Mouse (Mus musculus) forebrain, embryonic 16.5 days (tissue): ENCODE measurements around the gene Prkca. TPM values are rescaled to one million over a fixed set of nuclear protein-coding genes. Genes with fewer than 3 reads are reported as not detected.

Experiments used
- ATAC-seq: fragments of 200-750 bp; cut with Nextera tagmentation; 2 replicates; pipeline ENCODE4 v1.8.0; 2017; ENCODE audit warnings: mild to moderate bottlenecking, moderate library complexity
- H3K27ac ChIP-seq: fragments of 300-500 bp; sonication (generic); 2 replicates; pipeline ENCODE4 v1.5.1; 2014; ENCODE audit warnings: low read length, control low read depth
- H3K27me3 ChIP-seq: fragments of 300-500 bp; sonication (generic); replicated peaks from 2 replicates; pipeline ENCODE4 v1.6.1; 2014; ENCODE audit warnings: low read length; ENCODE audit not compliant: control insufficient read depth, insufficient read depth
- H3K36me3 ChIP-seq: fragments of 300-500 bp; sonication (generic); 2 replicates; pipeline ENCODE4 v1.6.1; 2014; ENCODE audit not compliant: control insufficient read depth, insufficient read depth
- H3K4me1 ChIP-seq: fragments of 300-500 bp; sonication (generic); replicated peaks from 2 replicates; pipeline ENCODE4 v1.6.1; 2014; ENCODE audit warnings: low read length; ENCODE audit not compliant: control insufficient read depth, insufficient read depth
- H3K4me2 ChIP-seq: fragments of 300-500 bp; sonication (generic); 2 replicates; pipeline ENCODE4 v1.6.1; 2014; ENCODE audit warnings: mild to moderate bottlenecking, low read length, control low read depth
- H3K4me3 ChIP-seq: fragments of 300-500 bp; sonication (generic); replicated peaks from 2 replicates; pipeline ENCODE4 v1.5.1; 2014; ENCODE audit warnings: mild to moderate bottlenecking, low read length, control low read depth
- H3K9ac ChIP-seq: fragments of 300-500 bp; sonication (generic); replicated peaks from 2 replicates; pipeline ENCODE4 v1.6.1; 2014; ENCODE audit warnings: low read depth, low read length, control low read depth
- H3K9me3 ChIP-seq: fragments of 300-500 bp; sonication (generic); 2 replicates; pipeline ENCODE4 v1.6.1; 2016; ENCODE audit warnings: low read length; ENCODE audit not compliant: control insufficient read depth
- WGBS: fragments of 180-500 bp; shearing (Covaris S2); extraction: QIAGEN DNeasy Blood & Tissue Kit; methylation state at CpG from one replicate; pipeline ENCODE4 v1.1.7; 2014; 5-methylcytosine and 5-hydroxymethylcytosine counted together
- polyA plus RNA-seq: library from polyadenylated mRNA; unstranded; fragments of >200 nt; fragmentation: Nextera tagmentation; extraction: Ambion mirVana; gene quantifications from 2 replicates; pipeline ENCODE4 v1.2.1, GENCODE M21; 2015

Prkca gene
- polyA plus RNA-seq, 1 experiment from 2014 or later, result 7.5 TPM

DNA sequence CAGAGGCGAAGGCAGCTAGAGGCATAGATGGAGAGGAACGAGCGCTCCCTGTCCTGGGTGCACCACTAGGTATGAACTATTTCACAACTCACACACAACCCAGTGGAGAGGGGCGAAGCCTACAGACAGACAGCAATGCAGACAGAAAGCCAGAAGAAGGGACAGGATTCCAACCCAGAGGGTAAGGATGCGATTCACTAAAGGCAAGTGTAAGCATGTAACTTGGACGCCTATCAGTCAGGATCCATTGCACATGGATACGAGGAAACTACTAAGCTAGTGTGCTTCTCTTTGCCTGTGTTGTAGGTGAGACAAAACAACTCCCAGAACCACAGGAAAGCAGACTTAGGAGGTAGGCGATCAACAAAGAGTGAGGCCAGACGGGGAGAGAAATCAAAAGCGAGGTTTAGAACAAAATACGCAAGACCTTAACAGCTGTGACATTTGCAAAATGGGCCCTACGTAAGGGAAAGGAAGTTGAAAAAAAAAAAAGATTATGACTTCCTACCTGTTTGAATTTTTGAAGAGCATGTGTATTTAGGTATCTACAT lies 70.2 kb downstream of the Prkca start:
- H3K27me3 ChIP-seq, result no peaks in the 10 kb centered on the region
- no peak overlapping the region for H3K4me2 ChIP-seq
- H3K9me3 ChIP-seq, result no peaks in the 10 kb centered on the region
- ATAC-seq, result no peak
- WGBS, result 91% methylated on average over 12 of the region's 12 CpGs
- H3K4me3 ChIP-seq, result no peak overlapping the region
- peaks cover 28% of the 10 kb centered on the region for H3K4me1 ChIP-seq
- no peaks in the 10 kb centered on the region for H3K36me3 ChIP-seq
- H3K9ac ChIP-seq, result no peak overlapping the region
- no peak overlapping the region for H3K27ac ChIP-seq

DNA sequence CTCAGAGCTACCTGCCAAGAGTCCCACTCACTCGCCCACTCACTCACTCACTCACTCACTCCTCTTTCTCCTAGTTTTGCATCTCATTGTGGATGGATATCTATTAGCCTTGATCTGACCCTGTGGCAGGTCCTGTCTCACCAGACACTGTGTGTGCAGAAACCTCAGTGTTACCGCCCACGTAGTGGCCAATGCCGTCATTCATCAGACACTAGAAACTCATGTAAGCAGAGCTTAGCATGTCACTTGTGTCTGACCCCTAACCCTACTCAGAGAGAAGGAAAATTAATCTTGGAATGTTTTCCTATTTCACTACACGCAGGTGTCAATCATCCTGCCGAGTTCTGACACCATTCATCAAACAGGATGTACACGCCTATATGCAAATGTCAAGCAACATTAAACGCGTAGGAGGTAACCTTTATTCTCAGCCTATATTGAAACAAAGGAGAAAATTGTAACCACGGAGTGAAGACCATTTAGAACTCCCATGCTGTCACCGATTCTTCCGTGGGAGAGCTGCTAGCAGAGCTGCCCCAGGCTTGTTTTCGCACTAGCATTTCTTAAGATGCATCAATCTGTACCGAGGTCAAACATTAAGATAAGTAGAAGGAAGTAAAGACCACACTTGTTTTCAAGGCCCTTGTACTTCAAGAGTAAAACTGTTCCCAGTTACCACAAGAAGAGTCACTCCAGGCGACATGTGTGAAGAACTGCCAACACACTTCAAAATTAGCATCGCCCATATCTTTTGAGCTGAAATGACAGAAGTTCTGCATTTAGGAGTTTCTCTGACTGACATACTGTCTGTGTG lies 70.9 kb downstream of the Prkca start:
- WGBS, result 74% methylated on average over 16 of the region's 16 CpGs
- peaks cover 28% of the 10 kb centered on the region for H3K4me1 ChIP-seq
- no peaks in the 10 kb centered on the region for H3K27me3 ChIP-seq
- no peak overlapping the region for H3K4me2 ChIP-seq
- no peaks in the 10 kb centered on the region for H3K36me3 ChIP-seq
- no peak overlapping the region for H3K4me3 ChIP-seq
- H3K9ac ChIP-seq, result no peak overlapping the region
- no peak for ATAC-seq
- H3K27ac ChIP-seq, result no peak overlapping the region
- no peaks in the 10 kb centered on the region for H3K9me3 ChIP-seq

DNA sequence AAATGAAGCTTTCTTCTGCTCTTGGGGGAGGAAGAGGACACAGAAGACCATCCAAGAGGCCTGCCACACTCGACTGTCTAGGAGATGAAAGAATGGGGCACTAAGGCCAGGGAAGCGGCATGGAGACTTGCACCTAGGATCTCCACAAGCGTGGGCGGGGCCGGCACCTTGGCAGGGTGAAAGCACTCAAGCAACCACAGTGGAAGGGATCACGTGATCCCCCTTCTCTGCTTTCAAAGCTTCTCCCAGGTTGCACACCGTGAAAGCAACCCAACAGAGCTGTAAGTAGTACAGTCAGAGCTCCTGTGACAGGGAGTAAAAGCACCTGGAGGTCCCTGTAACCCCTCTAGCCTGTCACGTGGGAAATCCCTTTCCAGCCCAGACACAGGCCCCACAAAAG lies 72.4 kb downstream of the Prkca start:
- no peaks in the 10 kb centered on the region for H3K9me3 ChIP-seq
- no peak overlapping the region for H3K27ac ChIP-seq
- no peak for ATAC-seq
- peaks cover 34% of the 10 kb centered on the region for H3K4me1 ChIP-seq
- H3K27me3 ChIP-seq, result no peaks in the 10 kb centered on the region
- H3K9ac ChIP-seq, result no peak overlapping the region
- no peak overlapping the region for H3K4me3 ChIP-seq
- WGBS, result 55% methylated on average over 8 of the region's 8 CpGs
- no peak overlapping the region for H3K4me2 ChIP-seq
- H3K36me3 ChIP-seq, result no peaks in the 10 kb centered on the region

DNA sequence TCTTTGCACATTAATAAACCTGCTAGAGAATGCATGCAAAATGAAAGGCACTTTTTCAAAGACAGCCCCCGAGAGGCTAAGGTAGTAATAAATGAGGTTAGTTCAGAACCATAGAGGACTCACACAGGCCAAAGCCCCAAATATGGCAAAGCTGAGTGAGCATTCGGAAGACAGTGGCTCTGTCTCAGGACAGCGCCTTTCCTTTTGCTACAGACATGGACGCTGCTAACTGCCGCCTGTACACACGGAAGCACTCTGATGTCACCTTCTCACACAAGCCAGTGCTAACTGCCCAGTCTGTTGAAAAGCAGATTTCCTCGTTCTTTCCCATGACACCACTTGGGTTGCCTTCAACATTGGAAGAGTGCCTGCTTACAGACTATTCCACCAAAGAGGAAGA lies 74.2 kb downstream of the Prkca start:
- H3K9me3 ChIP-seq, result no peaks in the 10 kb centered on the region
- 42% methylated on average over 7 of the region's 7 CpGs for WGBS
- H3K4me1 ChIP-seq, result peaks cover 32% of the 10 kb centered on the region
- no peaks in the 10 kb centered on the region for H3K27me3 ChIP-seq
- no peak overlapping the region for H3K9ac ChIP-seq
- no peaks in the 10 kb centered on the region for H3K36me3 ChIP-seq
- no peak for ATAC-seq
- no peak overlapping the region for H3K4me2 ChIP-seq
- no peak overlapping the region for H3K27ac ChIP-seq
- H3K4me3 ChIP-seq, result no peak overlapping the region

DNA sequence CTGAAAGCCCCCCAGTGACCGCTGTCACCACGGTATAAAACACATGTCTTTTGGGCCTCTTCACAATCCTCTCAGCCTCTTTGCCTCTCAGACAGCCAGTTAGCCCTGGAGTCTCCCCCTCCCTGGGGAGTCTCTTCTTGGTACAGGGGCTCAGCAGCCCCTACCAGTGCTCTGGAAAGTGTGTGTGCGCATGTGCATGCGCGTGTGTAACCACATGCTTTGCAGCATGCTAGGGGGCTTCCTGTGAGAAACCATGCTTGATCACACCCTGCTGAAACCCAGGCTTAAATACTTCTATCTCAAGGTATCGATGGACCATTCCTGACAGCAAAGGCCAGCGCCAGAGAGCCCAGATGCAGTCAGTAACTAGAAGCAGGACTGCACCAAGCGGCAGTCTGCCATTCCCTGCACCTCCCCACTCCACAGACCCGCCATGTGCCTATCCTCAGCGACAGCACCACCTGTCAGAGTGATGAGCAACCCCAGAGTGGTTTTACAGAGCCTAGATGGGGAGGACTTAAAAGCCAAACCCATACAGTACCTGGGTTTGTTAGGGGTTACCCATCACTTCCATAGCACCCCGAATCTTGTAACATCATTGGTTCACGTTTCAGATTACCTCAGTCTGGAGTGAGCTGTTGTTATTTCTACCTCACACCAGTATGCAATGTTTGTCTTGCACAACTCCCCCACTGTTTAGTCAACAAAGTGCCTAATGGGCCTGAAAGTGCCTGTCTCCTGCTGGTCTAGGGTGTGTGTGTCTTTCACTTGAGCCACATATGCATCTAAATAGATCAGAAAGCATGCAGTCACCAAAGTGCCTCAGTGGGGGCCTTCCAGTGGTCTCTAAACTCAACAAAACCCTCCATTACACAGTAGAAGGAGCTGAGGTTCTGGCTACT lies 75.1 kb downstream of the Prkca start:
- no peak overlapping the region for H3K9ac ChIP-seq
- ATAC-seq, result peak; percentile 23; the same call in 1 of the 2 replicates
- peaks cover 28% of the 10 kb centered on the region for H3K4me1 ChIP-seq
- no peaks in the 10 kb centered on the region for H3K36me3 ChIP-seq
- H3K4me3 ChIP-seq, result no peak overlapping the region
- 54% methylated on average over 12 of the region's 12 CpGs for WGBS
- H3K27me3 ChIP-seq, result no peaks in the 10 kb centered on the region
- H3K4me2 ChIP-seq, result no peak overlapping the region
- H3K27ac ChIP-seq, result no peak overlapping the region
- H3K9me3 ChIP-seq, result no peaks in the 10 kb centered on the region

DNA sequence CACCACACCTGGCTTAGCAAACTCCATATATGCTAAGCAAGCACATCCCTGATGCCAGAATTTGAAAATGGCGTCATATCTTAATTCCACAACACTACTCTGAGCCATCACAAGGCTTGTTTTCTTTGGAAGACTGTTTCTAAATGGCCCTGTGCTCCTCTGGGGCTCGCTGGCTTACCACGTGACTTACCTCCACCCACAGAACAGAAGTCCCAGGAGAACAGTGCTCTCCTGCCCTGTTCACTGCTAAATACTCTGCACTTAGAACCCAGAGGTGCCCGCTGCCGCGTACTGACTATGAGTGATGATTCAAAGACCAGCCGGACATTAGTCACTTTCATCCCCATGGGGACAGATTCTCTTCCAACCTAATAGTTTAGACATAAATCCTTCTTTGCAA lies 75.9 kb downstream of the Prkca start:
- no peak overlapping the region for H3K4me3 ChIP-seq
- ATAC-seq, result no peak
- H3K27me3 ChIP-seq, result no peaks in the 10 kb centered on the region
- H3K27ac ChIP-seq, result no peak overlapping the region
- H3K36me3 ChIP-seq, result no peaks in the 10 kb centered on the region
- peaks cover 20% of the 10 kb centered on the region for H3K4me1 ChIP-seq
- H3K9me3 ChIP-seq, result no peaks in the 10 kb centered on the region
- H3K9ac ChIP-seq, result no peak overlapping the region
- no peak overlapping the region for H3K4me2 ChIP-seq
- WGBS, result 83% methylated on average over 7 of the region's 7 CpGs

DNA sequence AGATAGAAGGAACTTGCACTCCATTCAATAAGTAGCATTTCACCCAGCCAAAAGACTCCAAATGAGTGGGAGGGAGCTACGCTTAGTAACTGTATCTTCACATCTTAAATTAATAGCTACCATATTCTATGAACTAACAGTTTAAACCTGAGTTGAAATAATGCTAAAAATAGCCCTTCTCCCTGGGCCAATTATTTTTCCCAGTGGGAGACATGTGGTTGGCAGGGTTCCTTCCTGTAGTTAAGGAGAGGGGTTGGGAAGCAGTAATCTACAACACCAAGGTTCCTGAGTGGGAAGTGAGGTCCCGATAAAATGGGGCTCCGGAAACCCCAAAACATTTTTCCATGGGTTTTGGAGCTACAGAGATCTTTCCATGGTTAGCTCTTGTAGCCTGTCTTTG lies 76.7 kb downstream of the Prkca start:
- ATAC-seq, result 0 out of 2 replicates have a peak, but pooled peaks have one; percentile 23
- H3K27me3 ChIP-seq, result no peaks in the 10 kb centered on the region
- 62% methylated on average over 3 of the region's 3 CpGs for WGBS
- no peak overlapping the region for H3K9ac ChIP-seq
- H3K27ac ChIP-seq, result no peak overlapping the region
- H3K4me2 ChIP-seq, result no peak overlapping the region
- no peaks in the 10 kb centered on the region for H3K36me3 ChIP-seq
- H3K4me1 ChIP-seq, result peaks cover 20% of the 10 kb centered on the region
- no peak overlapping the region for H3K4me3 ChIP-seq
- no peaks in the 10 kb centered on the region for H3K9me3 ChIP-seq

DNA sequence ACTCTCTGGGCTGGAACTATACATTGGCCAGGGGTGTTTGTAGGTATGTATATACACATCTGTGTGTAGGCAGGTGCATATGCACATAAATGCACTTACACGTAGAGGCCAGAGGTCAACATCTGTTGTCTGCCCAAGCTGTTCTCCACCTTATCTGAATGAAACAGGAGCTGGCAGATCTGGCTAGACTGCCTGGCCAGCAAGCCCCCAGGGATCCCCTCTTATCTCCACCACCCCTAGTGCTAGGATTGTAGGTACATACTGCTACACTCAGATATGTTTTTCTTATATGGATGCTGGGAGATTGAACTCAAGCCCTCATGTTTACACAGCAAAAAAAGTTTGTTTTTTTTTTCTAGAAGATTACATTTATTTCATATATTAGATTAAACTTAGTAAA lies 79.9 kb downstream of the Prkca start:
- no peak for ATAC-seq
- H3K4me3 ChIP-seq, result no peak overlapping the region

DNA sequence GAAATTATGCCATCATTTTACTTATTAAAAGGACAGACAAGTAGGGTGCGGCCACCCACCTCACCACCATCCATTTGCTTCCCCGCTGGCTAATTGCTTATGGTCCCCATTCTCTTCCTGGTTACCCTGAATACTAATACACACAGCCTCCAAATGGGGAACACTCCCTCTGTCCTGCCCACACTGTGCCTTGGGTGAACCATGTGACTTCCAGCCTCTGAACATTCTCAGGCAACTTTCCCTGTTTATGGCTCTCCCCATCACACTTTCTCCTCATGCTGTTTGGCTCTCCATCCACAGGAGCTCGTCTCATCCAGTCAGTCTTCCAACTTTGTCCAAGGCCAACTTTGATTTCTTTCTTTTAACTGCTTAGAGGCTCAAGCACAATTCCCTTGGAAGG lies 80.3 kb downstream of the Prkca start:
- Histone ChIP-seq H3K9me3 (no peaks in the 10 kb centered on the region), H3K4me2 (no peak overlapping the region), H3K27me3 (no peaks in the 10 kb centered on the region), H3K4me3 (no peak overlapping the region), H3K27ac (no peak overlapping the region), H3K9ac (no peak overlapping the region), H3K4me1 (peaks cover 22% of the 10 kb centered on the region), H3K36me3 (no peaks in the 10 kb centered on the region)
- WGBS, result 47% methylated on average over 3 of the region's 3 CpGs
- ATAC-seq, result no peak

More for the DNA sequence above, 79.9 kb downstream of the Prkca start:
- H3K9me3 ChIP-seq, result no peaks in the 10 kb centered on the region
- no peak overlapping the region for H3K27ac ChIP-seq
- H3K27me3 ChIP-seq, result no peaks in the 10 kb centered on the region
- 89% methylated on average over 1 of the region's 1 CpGs for WGBS
- no peak overlapping the region for H3K9ac ChIP-seq
- no peaks in the 10 kb centered on the region for H3K36me3 ChIP-seq
- H3K4me2 ChIP-seq, result no peak overlapping the region
- H3K4me1 ChIP-seq, result peaks cover 17% of the 10 kb centered on the region
